Mouse (Mus musculus): ENCODE results near the gene Tbc1d1. TPM values are rescaled to one million over a fixed set of nuclear protein-coding genes. Genes with fewer than 3 reads are reported as not detected.

The Tbc1d1 gene
- polyA plus RNA-seq, 1 experiment from 2014 or later = 30.7 TPM

GRCm38 (mm10) chr5:64236561-64236960 is 80.5 kb downstream of the Tbc1d1 start:
- Histone ChIP-seq H3K36me3 (replicated peaks) (0 out of 2 replicates have a peak, but pooled peaks cover 4% of the 10 kb centered on the region), H3K27me3 (ENCODE audit: poor library complexity, severe bottlenecking) (no peaks in the 10 kb centered on the region), H3K9me3 (no peaks in the 10 kb centered on the region), H3K4me3 (no peak overlapping the region), H3K4me1 (peaks cover 35% of the 10 kb centered on the region), H3K27ac (no peak overlapping the region)
- 71% methylated on average over 7 of the region's 7 CpGs for WGBS
- DNase-seq (ENCODE audit: extremely low spot score, low spot score) = no peak

DNA sequence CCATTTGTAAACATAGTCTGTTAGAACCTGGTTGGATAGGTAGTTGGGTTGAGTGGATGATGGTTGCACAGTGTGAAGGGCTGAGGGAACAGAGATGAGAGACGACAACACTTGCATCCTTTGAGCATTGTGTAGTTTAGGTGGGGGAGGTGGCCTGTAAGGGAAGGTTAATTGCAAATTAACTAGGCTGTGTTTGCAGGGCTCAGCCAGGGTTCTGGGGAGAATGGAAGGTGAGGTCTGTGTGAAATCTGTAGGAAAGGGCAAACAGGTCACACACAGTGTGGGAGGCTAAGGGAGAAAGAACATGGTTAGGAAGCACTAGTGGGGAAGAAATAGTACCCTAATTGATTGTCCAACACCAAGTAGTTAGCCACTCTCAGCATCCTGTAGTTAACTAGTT is 81.2 kb downstream of the Tbc1d1 start:
- Histone ChIP-seq H3K9me3 (no peaks in the 10 kb centered on the region), H3K27me3 (ENCODE audit: poor library complexity, severe bottlenecking) (no peaks in the 10 kb centered on the region), H3K27ac (no peak overlapping the region), H3K36me3 (replicated peaks) (0 out of 2 replicates have a peak, but pooled peaks cover 4% of the 10 kb centered on the region), H3K4me3 (no peak overlapping the region), H3K4me1 (peaks cover 36% of the 10 kb centered on the region)
- WGBS = 9% methylated on average over 1 of the region's 1 CpGs
- DNase-seq (ENCODE audit: extremely low spot score, low spot score) = no peak

GRCm38 (mm10) chr5:64237693-64238092 is 81.6 kb downstream of the Tbc1d1 start:
- H3K27ac ChIP-seq = no peak overlapping the region
- no peak overlapping the region for H3K4me3 ChIP-seq
- DNase-seq (ENCODE audit: extremely low spot score, low spot score) = no peak
- 0 out of 2 replicates have a peak, but pooled peaks cover 4% of the 10 kb centered on the region for H3K36me3 ChIP-seq (replicated peaks)
- peaks cover 41% of the 10 kb centered on the region for H3K4me1 ChIP-seq
- H3K9me3 ChIP-seq = no peaks in the 10 kb centered on the region
- H3K27me3 ChIP-seq (ENCODE audit: poor library complexity, severe bottlenecking) = no peaks in the 10 kb centered on the region
- WGBS = 58% methylated on average over 3 of the region's 3 CpGs

DNA sequence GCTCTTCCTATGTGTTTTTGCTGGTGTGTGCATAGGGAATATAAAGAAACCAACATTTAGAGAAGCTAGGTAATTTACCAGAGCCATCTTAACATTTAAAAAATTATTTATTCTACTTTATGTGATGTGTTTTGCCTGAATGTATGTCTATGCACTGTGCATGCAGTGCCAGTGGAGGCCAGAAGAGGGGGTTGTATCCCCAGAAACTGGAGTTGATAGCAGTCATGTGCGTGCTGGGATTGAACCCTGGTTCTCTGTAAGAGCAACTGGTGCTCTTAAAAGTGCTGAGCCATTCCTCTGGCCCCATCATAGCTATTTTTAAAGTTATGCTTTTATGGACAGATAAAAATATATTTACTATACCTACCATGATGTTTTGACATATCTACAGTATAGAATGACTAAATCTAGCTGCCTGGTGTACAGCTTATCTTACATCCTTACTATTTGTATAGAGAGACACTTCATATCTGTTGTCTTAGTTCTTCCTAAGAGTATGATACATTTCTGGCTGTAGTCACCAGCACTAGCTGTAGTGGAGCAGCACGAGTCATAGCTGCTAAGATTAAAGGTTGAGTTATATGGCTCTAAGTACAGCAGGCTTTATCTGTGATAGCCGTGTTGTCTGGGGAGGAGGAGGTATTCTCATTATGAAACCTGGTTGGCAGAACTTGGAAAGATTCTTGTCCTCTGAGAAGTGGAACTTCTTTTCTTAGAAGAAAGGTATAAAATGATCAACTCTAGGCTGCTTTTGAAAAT is 83.0 kb downstream of the Tbc1d1 start:
- no peak for DNase-seq (ENCODE audit: extremely low spot score, low spot score)
- H3K36me3 ChIP-seq (replicated peaks) = 0 out of 2 replicates have a peak, but pooled peaks cover 4% of the 10 kb centered on the region
- H3K9me3 ChIP-seq = no peaks in the 10 kb centered on the region
- no peak overlapping the region for H3K27ac ChIP-seq
- H3K4me3 ChIP-seq = no peak overlapping the region
- no peaks in the 10 kb centered on the region for H3K27me3 ChIP-seq (ENCODE audit: poor library complexity, severe bottlenecking)
- H3K4me1 ChIP-seq = peaks cover 48% of the 10 kb centered on the region
- WGBS = 93% methylated on average over 3 of the region's 3 CpGs

DNA sequence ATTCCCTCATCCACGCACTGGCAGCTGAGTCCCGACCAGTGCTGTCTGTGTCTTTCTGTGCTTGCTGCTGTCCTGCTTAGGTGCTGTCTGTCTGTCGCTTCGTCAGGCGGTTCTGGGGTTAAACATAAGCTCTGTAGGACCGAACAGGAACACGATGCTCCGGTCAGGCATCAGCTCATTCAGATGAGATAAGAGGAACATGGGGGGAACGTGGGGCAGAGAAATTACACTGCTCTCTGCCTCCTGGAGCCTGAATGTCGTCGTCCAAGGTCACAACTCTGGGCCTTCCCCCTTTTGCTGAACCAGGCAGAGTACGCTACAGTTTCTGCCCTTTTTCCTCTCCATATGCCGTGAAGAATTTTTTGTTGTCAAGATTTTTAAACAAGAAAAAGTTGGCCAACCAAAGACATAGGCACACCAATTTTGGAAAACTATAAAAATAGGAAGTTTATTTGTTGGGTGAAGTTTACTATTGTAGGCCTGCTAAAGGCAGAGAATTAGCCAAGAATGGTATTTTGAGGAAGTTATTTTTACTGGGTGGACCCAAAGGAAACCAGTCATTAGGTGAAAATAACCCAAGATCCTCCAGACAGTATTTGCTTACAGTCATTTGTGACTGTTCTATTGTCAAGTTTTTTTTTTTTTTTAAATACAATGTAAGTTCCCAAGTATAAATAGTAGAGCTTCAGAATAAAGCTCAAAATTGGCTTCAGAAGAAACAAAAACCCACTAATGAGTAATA is 85.0 kb downstream of the Tbc1d1 start:
- Histone ChIP-seq H3K27me3 (ENCODE audit: poor library complexity, severe bottlenecking) (no peaks in the 10 kb centered on the region), H3K4me3 (no peak overlapping the region), H3K27ac (no peak overlapping the region), H3K36me3 (replicated peaks) (0 out of 2 replicates have a peak, but pooled peaks cover 4% of the 10 kb centered on the region), H3K9me3 (no peaks in the 10 kb centered on the region), H3K4me1 (peaks cover 51% of the 10 kb centered on the region)
- no peak for DNase-seq (ENCODE audit: extremely low spot score, low spot score)
- 83% methylated on average over 13 of the region's 13 CpGs for WGBS

GRCm38 (mm10) chr5:64241867-64242266 is 85.8 kb downstream of the Tbc1d1 start:
- Histone ChIP-seq H3K9me3 (no peaks in the 10 kb centered on the region), H3K4me1 (peaks cover 50% of the 10 kb centered on the region), H3K4me3 (no peak overlapping the region), H3K36me3 (replicated peaks) (0 out of 2 replicates have a peak, but pooled peaks cover 4% of the 10 kb centered on the region), H3K27me3 (ENCODE audit: poor library complexity, severe bottlenecking) (no peaks in the 10 kb centered on the region), H3K27ac (no peak overlapping the region)
- no peak for DNase-seq (ENCODE audit: extremely low spot score, low spot score)
- WGBS = 83% methylated on average over 8 of the region's 8 CpGs

DNA sequence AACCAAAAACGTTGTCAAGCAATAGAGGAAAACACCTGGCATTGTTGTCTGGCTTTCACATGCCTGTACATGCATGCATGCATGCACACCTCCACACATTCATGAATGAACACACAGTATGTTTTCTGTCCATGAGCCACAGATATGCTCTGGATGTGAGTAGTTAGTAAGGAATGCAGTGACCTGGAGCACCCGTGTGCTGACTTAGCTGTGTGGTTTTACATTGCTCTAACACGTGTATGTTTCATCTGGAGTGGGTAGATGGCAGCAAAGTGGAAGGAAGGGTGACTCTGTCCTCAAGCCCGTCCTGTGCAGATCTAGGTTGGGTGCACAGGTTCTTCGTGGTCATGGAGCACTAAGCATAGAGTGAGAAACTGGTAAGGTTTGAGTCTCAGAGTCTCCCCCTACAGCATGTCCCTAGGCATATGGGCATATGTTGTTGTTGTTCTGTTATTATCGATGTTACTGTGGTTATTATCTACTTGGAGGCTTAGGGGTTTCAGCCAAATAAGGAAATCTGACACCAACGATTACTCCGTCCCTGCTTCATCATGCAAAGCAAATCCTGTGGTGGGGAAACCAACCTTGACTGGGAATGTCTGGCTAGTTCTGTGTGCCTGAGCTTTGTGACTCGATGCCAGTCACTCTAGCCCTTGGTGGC is 86.8 kb downstream of the Tbc1d1 start:
- no peaks in the 10 kb centered on the region for H3K9me3 ChIP-seq
- H3K4me3 ChIP-seq = no peak overlapping the region
- 0 out of 2 replicates have a peak, but pooled peaks cover 7% of the 10 kb centered on the region for H3K36me3 ChIP-seq (replicated peaks)
- 69% methylated on average over 9 of the region's 9 CpGs for WGBS
- DNase-seq (ENCODE audit: extremely low spot score, low spot score) = no peak
- H3K27me3 ChIP-seq (ENCODE audit: poor library complexity, severe bottlenecking) = no peaks in the 10 kb centered on the region
- peaks cover 41% of the 10 kb centered on the region for H3K4me1 ChIP-seq
- no peak overlapping the region for H3K27ac ChIP-seq

DNA sequence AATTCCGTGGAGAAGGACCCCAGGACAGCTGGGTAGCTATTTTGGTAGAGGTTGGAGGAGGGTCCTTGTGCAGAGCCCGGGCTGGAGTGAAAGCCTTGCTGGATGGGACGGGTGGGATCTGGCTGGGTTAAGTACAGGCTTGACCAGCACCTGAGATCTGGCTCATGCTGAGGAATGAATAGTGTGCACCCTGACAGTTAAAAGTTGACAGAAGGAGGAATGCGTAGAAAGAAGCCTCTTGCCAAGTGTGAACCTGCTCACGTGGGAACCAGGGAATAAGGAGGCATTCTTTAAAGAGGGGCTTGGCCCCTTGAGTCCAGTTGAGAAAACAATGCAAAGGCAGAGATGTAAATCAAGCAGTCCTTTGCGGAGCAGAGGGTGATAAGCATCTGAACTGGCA is 87.6 kb downstream of the Tbc1d1 start:
- Histone ChIP-seq H3K36me3 (replicated peaks) (0 out of 2 replicates have a peak, but pooled peaks cover 7% of the 10 kb centered on the region), H3K27me3 (ENCODE audit: poor library complexity, severe bottlenecking) (no peaks in the 10 kb centered on the region), H3K4me3 (no peak overlapping the region), H3K27ac (no peak overlapping the region), H3K4me1 (peaks cover 41% of the 10 kb centered on the region), H3K9me3 (no peaks in the 10 kb centered on the region)
- DNase-seq (ENCODE audit: extremely low spot score, low spot score) = no peak
- WGBS = 52% methylated on average over 6 of the region's 6 CpGs

DNA sequence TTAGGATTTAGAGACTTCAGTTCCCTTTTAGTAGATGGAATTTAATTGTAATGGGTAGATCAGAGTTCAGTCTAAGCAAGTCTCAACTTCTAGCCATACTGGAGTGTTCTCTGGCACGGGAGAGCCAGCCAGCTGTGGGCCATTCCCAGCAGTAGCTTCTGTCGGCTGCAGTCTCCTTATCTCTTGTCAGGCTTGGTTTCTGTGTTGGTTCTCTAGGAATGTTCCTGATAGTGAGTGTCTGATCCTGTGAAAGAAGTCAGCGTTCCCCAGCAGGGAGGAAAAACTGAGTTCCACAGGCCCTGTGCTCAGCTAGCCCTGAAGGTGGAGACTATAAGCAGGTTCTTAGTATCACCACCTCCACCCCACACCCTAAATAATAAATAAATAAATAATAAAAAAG is 88.2 kb downstream of the Tbc1d1 start:
- 44% methylated on average over 3 of the region's 3 CpGs for WGBS
- Histone ChIP-seq H3K4me3 (no peak overlapping the region), H3K27me3 (ENCODE audit: poor library complexity, severe bottlenecking) (no peaks in the 10 kb centered on the region), H3K4me1 (peaks cover 41% of the 10 kb centered on the region), H3K36me3 (replicated peaks) (0 out of 2 replicates have a peak, but pooled peaks cover 7% of the 10 kb centered on the region), H3K27ac (peak overlapping the region; percentile 30; the same call in 1 of the 2 replicates), H3K9me3 (no peaks in the 10 kb centered on the region)
- DNase-seq (ENCODE audit: extremely low spot score, low spot score) = no peak

DNA sequence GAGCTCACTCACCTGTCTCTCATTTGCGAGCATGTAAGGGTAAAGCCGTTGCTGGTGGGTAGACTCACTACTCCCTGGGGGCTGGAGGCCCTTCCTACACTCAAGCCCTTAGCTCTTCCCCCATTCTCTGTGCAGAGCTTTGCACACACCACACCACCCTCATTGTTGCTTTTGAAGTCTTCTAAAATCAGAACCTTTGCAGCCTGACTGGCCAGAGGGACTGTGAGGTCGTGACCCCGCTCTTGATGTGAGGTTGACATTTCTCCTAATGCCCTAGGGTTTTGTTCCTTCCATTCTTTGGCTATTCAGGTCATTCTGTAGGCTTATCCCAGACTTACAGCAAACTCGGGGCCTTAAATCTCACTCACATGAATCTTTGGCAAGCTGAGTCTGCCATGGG is 88.6 kb downstream of the Tbc1d1 start:
- Histone ChIP-seq H3K27me3 (ENCODE audit: poor library complexity, severe bottlenecking) (no peaks in the 10 kb centered on the region), H3K4me1 (peaks cover 41% of the 10 kb centered on the region), H3K27ac (peak overlapping the region; percentile 30; the same call in 1 of the 2 replicates), H3K4me3 (no peak overlapping the region), H3K36me3 (replicated peaks) (0 out of 2 replicates have a peak, but pooled peaks cover 7% of the 10 kb centered on the region), H3K9me3 (no peaks in the 10 kb centered on the region)
- 16% methylated on average over 5 of the region's 5 CpGs for WGBS
- DNase-seq (ENCODE audit: extremely low spot score, low spot score) = no peak

GRCm38 (mm10) chr5:64251435-64251834 is 95.3 kb downstream of the Tbc1d1 start:
- Histone ChIP-seq H3K27me3 (ENCODE audit: poor library complexity, severe bottlenecking) (no peaks in the 10 kb centered on the region), H3K27ac (no peak overlapping the region), H3K36me3 (replicated peaks) (0 out of 2 replicates have a peak, but pooled peaks cover 3% of the 10 kb centered on the region), H3K4me1 (peaks cover 23% of the 10 kb centered on the region), H3K4me3 (no peak overlapping the region), H3K9me3 (no peaks in the 10 kb centered on the region)
- DNase-seq (ENCODE audit: extremely low spot score, low spot score) = no peak
- 87% methylated on average over 5 of the region's 5 CpGs for WGBS

- Histone ChIP-seq H3K36me3 (replicated peaks) (peaks cover 18% of the 10 kb centered on the region), H3K4me1 (peaks cover 23% of the 10 kb centered on the region), H3K27me3 (ENCODE audit: poor library complexity, severe bottlenecking) (no peaks in the 10 kb centered on the region), H3K9me3 (no peaks in the 10 kb centered on the region), H3K4me3 (no peak overlapping the region), H3K27ac (0 out of 2 replicates have a peak overlapping the region, but pooled peaks have one; percentile 30)
- WGBS = 46% methylated on average over 3 of the region's 3 CpGs
- no peak for DNase-seq (ENCODE audit: extremely low spot score, low spot score)
These were observed 98.2 kb downstream of the Tbc1d1 start for GRCm38 (mm10) chr5:64254278-64254677.

All from forebrain, embryonic 10.5 days (tissue).